Mouse (Mus musculus) cortical plate, adult 2 months (tissue): ENCODE measurements at regions not wholly inside any gene's neighbourhood (a gene's known extent, or its start where the extent isn't known, plus 50 kb on each side); places are given as distances from the start of the nearest gene placed in this dataset.

ENCODE experiments used
- CTCF ChIP-seq: fragments of 200-500 bp; IDR thresholded peaks from 2 replicates; pipeline ENCODE4 v1.5.1; 2011; ENCODE audit warnings: mild to moderate bottlenecking, control low read depth, low read length; ENCODE audit not compliant: insufficient read depth; ENCODE audit errors: extremely low read depth
- POLR2A ChIP-seq: fragments of 200-500 bp; IDR thresholded peaks from 2 replicates; pipeline ENCODE4 v1.6.1; 2011; ENCODE audit warnings: mild to moderate bottlenecking, low read length, control low read depth; ENCODE audit not compliant: insufficient read depth; ENCODE audit errors: extremely low read depth

GRCm38 (mm10) chr10:91734691-91735090, 553.6 kb upstream of the Tmpo start:
- TF ChIP-seq POLR2A (no peak), CTCF (0 out of 2 replicates have a peak, but pooled peaks have one; percentile 5)
